Mouse (Mus musculus) CH12.LX (cell line): ENCODE measurements around the gene Lmo7.

Experiments
- CHD1 ChIP-seq: IDR thresholded peaks from 2 replicates; pipeline ENCODE4 v1.6.1; 2012; ENCODE audit warnings: low read depth, low read length, improper control_type of control experiment, inconsistent platforms
- CTCF ChIP-seq, 2 experiments: IDR thresholded peaks in 1 of 2; conservative IDR thresholded peaks in 1 of 2; 2 replicates each; pipeline ENCODE4 v1.5.1; 2011 to 2012; ENCODE audit warnings: low read depth in 2 of 2, low read length in 2 of 2, improper control_type of control experiment in 1 of 2, inconsistent platforms in 1 of 2, mild to moderate bottlenecking in 1 of 2, moderate library complexity in 1 of 2
- ELF1 ChIP-seq: IDR thresholded peaks from 2 replicates; pipeline ENCODE4 v1.6.1; 2014; ENCODE audit warnings: low read depth, mild to moderate bottlenecking, inconsistent platforms, low read length, improper control_type of control experiment
- MAX ChIP-seq: IDR thresholded peaks from 2 replicates; pipeline ENCODE4 v1.6.1; 2011; ENCODE audit warnings: low read length, improper control_type of control experiment
- POLR2A ChIP-seq: IDR thresholded peaks from 2 replicates; pipeline ENCODE4 v1.6.1; 2011; ENCODE audit warnings: low read depth, mild to moderate bottlenecking, improper control_type of control experiment, low read length
- POLR2AphosphoS2 ChIP-seq: IDR thresholded peaks from 2 replicates; pipeline ENCODE4 v1.6.1; 2011; ENCODE audit warnings: low read depth, low read length, improper control_type of control experiment
- TCF12 ChIP-seq: IDR thresholded peaks from 2 replicates; pipeline ENCODE4 v1.6.1; 2014; ENCODE audit warnings: low read depth, mild to moderate bottlenecking, inconsistent platforms, low read length, improper control_type of control experiment
- ZC3H11A ChIP-seq: IDR thresholded peaks from 2 replicates; pipeline ENCODE4 v1.6.1; 2012; ENCODE audit warnings: low read depth, mild to moderate bottlenecking, inconsistent platforms, low read length, improper control_type of control experiment

GRCm38 (mm10) chr14:101687696-101688095 lies 42.1 kb upstream of the Lmo7 start:
- TF ChIP-seq POLR2A (no peak), CHD1 (no peak), CTCF (conservative IDR thresholded peaks at IDR 0.05 in 1 of 2, IDR thresholded peaks at IDR 0.05 in 1 of 2; ENCODE audit: low read depth in 2 of 2, low read length in 2 of 2) (no peak), TCF12 (no peak), ZC3H11A (no peak), ELF1 (no peak), MAX (no peak), POLR2AphosphoS2 (no peak)
